Mouse (Mus musculus) left cerebral cortex, postnatal 4 days (tissue): ENCODE data around the gene Sptbn4. TPM values are rescaled to one million over a fixed set of nuclear protein-coding genes. Genes with fewer than 3 reads are reported as not detected.
A peak's percentile ranks its signal among the peaks of the same experiment; 100 is the strongest.

ENCODE experiments used
- DNase-seq: peaks from one replicate; pipeline ENCODE4 v3.0.0-alpha.2; 2022
- intact Hi-C: fragments of 180-260 bp; cut with DNase I; formaldehyde crosslinking; loops from one replicate; pipeline ENCODE4 v1.15.1; 2025
- total RNA-seq, 2 experiments: library from RNA; stranded (reverse); gene quantifications; 2 replicates each; pipeline ENCODE4 v1.2.3; 2021

Sptbn4 gene
- total RNA-seq, 2 experiments from 2014 or later = 75.3 to 82.5 TPM

DNA sequence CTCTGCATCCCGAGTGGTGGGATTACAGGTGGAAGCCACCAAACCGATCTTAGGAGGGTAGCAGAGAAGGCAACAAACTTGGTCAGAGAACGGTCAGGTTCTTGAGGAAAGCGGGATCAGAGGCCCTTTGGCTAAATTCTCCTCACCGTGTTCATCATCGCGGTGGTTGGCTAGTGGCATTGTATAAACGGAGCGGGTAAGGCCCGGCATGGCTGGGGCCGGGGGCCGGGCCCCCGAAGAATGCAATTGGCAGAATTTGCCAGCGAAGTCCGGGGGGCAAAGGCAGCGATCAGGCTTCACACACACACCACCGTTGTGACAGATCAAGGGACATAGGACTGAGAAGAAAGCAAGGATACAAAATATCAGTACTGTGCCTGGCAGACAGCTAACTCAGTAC is 117.5 kb downstream of the Sptbn4 start:
- intact Hi-C loops = loop anchor here (5.0 to 10.0 kb wide), 2 partner anchors 72 to 175 kb away; no protein-coding TSS in a partner anchor
- DNase-seq = no peak

DNA sequence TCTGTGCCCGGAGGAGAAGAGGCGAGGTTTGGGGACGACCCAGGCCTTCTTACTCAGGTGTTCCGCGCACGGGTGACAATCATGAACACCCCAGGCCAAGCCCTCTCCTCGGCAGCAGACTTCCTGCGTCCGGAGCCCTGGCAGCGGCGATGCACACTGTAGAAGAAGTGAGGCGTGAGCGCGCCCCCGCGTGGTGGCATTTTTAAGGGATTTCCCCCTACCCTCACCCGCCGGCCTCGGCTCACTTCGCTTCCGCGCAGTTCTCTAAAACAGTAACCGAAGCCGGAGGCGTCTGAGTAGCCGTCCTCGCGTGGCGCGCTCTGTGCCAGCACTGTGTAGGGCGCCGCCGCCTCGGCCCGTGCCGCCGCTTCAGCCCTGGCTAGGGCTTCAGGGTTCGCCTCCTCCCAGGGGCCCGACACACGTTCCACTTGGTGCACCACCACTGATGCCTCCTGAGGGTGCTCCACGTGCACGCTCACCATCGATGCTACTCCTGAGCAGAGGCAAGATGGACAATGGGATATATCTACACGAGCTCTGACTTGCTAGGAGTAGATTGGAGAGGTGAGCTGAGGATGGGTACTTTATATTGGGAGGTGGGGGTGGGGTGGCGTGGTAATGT is 118.0 kb downstream of the Sptbn4 start:
- DNase-seq = peak; percentile 91
- intact Hi-C loops = no loop called here

DNA sequence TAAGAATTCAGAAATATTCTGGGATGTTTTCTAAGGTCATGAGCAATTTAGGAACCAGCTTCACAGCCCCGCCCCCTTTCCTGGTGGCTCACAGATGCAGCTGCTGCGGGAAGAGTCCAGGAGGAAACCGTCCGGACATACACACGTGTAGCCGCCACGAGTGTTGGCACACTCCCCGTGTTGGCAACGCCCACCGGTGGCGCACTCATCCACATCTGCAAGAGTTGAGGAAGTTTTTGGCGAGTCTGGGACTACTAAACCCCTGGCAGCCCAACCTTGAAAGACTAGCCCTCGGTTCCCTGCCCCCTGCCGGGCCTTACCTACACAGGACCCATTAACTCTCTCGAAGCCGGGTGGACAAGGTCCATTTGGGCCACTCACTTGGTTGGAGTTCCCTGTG is 118.8 kb downstream of the Sptbn4 start:
- intact Hi-C loops = no loop called here
- DNase-seq = no peak

DNA sequence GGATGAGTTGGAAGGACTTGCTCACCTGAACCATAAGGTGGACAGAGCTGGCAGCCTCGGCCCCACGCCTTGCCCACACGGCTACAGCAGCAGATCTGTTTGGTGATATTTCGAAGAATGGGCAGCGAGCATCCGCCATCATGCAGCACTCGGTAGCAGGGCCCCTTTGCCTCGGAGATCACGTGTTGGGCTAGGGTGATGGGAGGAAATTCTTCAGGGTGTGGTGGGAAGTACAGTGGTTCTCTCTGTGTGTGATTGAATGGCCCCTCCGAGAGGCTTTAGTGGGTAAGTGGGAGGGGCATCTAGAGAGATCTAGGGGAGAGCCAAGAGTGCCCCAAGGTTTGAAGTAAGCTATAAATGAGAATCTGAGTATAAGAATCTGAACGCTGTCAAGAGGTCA is 119.3 kb downstream of the Sptbn4 start:
- intact Hi-C loops = no loop called here
- DNase-seq = no peak

DNA sequence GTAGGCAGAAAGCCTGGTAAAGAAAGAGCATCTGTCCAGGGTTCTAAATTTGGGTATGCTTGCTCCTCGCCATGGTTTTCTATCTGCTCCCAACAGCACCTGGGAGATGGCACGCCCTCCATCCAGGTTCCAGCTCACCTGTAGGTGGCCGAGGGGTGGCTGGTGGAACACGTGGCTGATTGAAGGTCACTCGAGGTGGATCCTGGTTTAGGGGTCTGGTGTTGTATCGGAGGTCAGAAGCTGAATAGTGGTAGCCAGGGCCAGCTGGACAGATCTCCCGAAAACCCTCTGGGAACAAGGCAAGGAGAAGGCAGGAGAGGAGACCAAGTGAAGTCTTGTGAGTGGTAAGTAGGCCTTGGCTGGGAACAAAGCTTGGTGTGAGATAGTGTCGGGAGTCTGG is 120.0 kb downstream of the Sptbn4 start:
- DNase-seq = no peak
- intact Hi-C loops = no loop called here

DNA sequence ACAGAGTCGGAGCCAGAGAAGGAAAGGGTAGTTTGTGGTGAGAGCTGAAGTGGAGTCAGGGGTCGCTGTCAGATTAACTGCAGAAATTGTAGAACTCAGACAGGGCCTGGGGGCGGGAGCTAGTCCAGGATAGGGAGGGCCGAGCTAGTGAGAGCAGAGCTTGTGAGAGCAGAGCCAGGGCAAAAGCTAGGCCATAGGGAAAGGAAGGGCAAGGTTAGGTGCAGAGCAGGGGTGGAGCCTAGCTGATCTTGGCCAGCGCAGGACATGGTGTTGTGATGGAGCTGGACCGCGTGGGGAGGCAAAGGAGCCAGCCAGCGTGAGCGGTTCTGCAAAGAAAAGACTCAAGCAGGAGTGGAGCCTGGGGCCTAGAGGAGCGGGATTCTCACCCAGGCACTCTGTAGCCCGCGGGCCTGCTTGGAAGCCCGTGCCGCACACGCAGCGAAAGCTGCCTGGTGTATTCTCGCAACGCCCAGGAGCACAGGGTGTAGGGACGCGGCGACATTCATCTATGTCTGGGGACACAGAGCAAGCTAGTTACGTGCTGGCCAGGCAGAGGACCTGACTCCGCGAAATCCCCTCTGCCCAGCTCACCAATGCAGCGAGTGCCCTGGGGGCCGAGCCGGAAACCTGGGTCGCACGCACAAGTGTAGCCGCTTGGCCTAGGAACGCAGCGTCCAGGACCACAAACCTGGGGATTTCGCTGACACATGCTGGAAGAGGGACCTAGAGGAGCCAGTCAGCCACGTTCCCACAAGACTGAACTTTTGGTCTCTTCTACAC is 121.2 kb downstream of the Sptbn4 start:
- DNase-seq = no peak
- intact Hi-C loops = no loop called here

DNA sequence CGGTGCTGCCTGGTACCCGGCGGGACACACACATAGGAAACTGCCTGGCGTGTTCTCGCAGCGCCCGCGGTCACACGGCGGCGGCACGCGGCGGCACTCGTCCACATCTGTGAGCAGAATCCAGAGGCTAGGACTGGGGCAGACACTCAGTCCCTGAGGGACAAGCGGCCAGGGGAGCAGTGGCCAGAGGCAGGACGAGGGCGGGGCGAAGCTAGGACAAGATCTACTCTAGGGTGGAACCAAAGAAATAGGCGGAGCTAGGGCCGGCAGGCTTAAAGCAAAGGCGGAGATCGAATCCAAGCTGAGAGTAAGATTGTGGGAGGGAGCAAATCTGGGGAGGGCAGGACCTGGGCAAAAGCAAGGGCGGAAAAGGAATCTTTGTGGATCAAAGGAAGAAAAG is 121.8 kb downstream of the Sptbn4 start:
- intact Hi-C loops = no loop called here
- DNase-seq = no peak

DNA sequence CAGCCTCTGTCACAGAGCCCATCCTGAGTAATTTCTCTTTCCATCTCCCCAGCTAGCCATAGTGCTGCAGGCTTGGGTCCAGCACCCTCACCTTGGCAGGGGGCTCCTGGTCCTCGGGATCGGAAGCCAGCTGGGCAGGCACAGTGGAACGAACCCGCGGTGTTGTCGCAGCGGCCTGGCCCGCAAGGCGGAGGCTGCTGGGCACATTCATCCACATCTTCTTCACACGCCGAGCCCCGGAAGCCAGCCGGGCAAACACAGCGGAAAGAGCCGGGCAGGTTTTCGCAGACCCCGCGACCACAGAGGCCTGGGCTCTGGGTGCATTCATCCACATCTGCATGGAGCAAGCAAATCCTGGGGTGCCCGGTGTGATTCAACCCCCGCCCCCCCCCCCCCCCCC is 122.6 kb downstream of the Sptbn4 start:
- no peak for DNase-seq
- intact Hi-C loops = no loop called here

DNA sequence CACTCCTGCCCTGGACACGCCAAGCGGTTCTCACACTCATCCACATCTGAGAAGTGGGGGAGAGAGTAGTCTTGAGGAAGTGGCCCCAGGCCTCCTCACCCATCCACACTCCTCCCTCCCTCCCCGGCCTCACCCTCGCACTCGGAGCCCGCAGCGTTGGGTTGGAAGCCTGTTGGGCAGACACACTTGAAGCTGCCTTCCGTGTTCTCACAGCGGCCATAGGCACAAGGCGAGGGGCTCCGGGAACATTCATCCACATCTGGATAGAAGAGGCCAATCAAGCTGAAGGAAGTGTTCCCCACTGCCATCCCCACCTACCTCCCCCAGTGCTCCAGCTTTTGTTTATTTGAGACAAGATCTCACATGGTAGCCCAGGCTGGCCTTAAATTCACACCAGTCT is 123.3 kb downstream of the Sptbn4 start:
- DNase-seq = no peak
- intact Hi-C loops = no loop called here

DNA sequence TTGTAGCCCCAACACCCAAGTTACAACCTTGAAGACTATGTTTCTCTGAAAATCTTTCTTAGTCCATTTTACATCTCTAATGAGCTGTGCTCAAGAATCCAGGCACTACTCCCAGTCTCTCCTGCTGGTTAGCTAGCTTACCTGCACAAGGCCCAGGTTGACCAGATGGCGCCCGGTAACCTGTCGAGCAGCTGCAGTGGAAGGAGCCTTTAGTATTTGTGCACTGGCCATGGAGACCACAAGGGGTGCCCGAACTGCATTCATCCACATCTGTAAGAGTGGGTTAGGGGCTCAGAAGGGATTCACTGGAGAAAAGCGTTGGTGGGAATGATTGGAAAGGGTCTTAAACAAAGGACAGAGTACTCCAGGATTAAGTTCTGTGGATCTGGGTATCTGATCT is 124.5 kb downstream of the Sptbn4 start:
- DNase-seq = no peak
- intact Hi-C loops = no loop called here

DNA sequence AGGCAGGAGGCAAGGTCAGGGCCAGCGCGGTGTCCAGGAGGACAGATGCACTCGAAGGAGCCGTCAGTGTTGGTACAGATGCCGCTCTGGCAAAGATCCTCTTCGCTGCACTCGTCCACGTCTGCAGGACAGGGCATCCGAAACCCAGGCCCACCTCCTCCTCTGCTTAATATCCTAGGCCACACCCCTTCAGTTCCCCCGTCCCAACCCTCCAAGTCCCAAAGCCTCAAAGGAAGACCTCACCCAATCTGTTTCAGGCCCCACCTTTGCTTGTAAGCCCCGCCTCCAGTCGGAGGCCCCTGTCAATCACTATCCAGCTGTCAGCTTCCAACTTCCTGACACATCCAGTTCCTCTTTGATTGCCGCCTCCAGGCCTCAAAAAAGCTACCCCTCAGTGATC is 125.2 kb downstream of the Sptbn4 start:
- intact Hi-C loops = no loop called here
- no peak for DNase-seq

DNA sequence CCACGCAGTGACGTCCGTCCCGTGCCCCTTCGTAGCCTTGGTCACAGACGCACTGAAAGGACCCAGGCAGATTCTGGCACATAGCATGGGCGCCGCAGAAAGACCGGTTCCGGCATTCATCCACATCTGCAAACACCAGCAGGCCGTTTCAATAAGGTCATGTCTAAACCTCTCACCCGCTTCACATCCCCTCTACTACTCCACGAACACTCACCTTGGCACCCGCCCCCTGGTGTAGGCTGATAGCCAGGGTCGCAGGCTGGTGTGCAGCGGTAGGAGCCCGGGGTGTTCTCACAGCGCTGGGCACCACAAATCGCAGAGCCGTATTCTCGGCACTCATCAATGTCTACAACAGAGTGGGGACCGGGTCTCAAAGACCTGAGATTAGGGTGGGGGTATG is 128.1 kb downstream of the Sptbn4 start:
- intact Hi-C loops = no loop called here
- DNase-seq = no peak

DNA sequence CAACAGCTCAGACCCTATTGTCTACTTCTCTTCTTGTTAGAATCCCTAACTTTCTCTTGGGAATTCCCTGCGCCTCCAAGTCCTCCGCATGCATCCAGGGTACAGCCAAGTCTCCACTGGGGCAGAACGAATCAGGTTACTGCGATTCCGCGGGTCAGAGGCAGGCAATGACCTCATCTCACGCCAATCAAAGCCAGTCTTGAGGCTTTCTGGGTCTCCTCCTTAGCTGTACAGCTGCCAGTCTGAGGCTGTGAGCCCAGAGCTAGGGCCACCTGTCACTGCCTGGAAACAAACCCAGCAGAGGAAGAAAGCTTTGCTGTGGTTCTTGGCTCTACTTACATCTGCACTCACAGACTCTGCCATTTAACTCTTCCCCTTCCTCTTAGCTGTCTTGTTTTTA is 131.5 kb downstream of the Sptbn4 start:
- intact Hi-C loops = no loop called here
- peak; percentile 87 for DNase-seq

DNA sequence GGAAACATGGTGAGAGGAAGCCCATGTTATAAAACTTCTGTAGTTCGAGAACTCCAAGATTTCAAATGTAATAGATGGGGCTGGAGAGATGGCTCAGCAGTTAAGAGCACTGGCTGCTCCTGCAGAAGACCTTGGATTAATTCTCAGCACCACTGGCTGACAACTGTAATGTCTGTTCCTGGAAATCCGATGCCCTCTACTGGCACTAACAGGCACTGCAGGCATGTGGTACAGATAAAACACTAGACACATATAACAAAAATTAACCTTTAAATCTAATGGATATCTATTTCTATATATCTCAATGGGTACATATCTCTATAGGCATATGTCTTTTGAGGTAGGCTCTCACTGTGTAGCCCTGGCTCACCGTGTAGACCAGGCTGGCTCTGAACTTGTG is 133.1 kb downstream of the Sptbn4 start:
- no peak for DNase-seq
- intact Hi-C loops = no loop called here

DNA sequence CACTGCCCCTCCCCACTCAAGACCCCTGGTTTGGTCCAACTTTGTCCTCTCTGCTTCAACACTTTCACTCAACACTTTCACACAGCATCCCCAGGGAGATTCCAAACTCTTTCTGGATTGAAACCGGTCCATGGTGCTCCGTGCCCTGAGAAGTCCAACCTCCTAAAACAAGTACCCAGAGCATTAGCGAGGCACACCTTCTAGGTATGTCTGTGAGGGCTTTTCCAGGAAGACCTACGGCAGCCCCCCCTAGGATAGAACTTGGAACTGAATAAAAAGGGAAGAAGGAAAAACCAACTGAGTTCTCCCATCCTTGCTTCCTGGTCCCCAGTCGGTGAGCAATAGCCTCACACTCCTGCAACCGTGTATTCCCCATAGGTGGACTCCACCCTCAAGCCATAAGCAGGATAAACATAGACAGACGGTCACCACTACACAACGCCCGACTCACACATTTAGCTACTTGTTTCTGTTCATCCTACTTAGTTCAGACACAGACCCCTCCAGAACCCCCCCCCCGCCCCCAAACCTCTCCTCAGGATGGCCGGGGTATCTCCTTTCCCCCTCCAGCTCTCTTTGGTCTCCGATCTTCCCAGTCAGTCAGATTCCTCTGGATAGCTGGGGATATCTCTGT is 135.7 kb downstream of the Sptbn4 start:
- intact Hi-C loops = no loop called here
- DNase-seq = no peak

DNA sequence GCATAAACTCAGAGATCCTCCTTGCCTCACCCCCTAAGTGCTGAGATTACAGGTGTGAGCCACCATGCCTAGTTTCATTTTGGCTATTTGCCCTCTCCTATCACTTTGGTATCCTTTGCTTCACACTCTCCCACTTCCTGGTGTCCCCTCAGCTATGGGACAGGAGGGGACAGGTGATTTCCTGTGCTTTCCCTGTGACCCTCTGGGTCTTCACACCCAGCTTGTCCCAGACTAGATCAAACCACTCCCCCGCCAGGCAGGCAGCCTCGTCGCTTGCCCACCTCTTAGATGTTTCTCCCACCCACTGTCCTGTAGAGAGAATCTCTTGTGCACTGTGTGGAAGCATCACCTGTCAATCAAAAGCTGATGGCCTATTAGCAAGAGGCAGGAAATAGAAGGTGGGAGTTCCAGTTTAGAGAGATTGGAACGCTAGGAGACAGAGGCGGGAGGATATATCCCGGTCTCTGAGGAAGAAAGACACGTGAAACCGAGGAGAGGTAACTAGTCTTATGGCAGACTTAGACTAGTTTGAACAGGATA is 136.4 kb downstream of the Sptbn4 start:
- DNase-seq = no peak
- intact Hi-C loops = no loop called here

DNA sequence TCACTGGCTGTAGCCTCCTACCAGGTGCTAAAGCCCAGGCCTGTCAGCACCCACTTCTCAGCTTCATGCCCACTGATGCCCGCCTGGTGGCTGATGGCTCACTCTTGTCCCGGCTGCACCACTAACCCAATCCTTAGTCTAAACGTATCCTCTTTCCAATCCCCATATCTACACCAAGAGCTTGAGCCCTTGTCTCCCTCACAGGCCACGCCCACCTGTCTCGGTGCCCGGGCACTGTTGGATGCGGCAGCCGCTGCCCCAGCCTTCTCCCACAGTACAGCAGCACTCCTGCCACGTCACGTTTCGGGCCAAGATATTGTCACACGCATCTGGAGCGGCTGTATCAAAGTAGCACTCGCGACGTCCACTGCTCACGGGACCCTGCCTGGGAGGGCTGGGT is 137.2 kb downstream of the Sptbn4 start:
- DNase-seq = peak; percentile 91
- intact Hi-C loops = no loop called here

DNA sequence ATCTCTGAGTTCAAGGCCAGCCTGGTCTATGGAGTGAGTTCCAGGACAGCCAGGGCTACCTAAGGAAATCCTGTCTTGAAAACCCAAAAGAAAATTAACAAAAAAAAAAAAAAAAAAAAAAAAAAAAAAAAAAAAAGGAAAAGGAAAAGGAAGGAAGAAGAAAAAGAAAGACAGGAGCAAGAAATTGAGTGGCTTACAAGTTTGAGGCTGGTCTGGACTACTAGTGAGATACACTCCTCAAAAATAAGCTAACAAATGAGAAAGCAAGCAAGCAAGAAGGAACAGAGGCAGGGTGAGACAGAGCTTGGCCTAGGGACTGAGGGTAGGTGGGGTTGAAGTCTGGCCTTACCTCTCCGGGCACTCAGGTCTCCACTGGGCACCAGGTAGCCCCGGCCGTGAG is 137.7 kb downstream of the Sptbn4 start:
- intact Hi-C loops = no loop called here
- no peak for DNase-seq

DNA sequence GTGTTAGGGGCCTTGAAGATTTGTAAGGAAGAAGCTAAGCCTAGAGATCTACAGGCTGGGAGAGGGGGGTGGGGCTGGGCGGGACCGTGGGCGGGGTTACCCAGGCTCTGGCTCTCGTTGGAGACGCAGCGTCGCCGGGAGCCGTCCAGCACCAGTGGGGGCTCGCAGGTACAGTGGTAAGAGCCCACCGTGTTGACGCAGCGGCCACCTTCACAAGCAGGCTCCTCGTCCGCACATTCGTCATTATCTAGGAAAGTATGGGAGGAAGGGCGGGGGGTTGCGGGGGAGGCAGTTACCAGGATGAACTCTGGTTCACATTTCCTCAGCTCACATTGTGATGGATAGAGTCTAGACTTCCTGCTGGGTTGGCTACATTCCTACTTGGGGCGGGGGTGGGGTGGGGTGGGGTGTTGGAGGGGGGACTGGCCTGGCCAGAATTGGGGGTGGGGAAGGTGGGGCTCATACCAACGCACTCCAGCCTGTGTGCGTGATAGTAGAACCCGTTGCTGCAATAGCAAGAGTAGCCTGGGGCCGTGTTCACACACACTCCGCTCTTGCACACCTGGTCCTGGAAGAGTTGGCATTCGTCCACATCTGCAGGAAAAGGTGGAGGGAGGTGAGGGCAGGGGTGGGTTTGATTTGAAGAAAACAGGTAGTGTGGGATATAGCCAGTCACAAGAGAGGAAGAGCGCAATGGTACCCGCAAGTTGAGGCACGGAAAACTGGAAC is 138.5 kb downstream of the Sptbn4 start:
- no peak for DNase-seq
- intact Hi-C loops = no loop called here

DNA sequence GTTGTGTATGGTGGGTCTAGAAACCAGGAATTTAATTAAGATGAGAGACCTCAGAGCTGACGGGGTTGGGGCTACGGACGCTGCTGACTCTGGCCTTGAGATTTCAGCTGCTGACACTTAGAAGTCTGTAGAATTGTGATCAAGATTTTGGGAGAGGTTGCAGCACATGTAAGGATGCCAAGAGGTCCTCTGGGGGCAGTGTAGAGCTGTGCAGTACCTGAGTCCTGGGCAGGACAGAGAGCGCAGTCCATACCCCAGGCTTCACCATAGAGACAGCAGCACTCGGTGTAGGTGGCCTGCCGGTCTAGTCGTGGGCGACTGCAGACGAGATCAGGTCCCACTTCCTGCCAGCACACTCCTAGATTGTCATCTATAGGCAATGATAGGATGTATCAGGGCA is 139.9 kb downstream of the Sptbn4 start:
- intact Hi-C loops = no loop called here
- no peak for DNase-seq
